Comparison of ENCODE assay signal across 11 mouse cellular contexts in the genomic region with DNA sequence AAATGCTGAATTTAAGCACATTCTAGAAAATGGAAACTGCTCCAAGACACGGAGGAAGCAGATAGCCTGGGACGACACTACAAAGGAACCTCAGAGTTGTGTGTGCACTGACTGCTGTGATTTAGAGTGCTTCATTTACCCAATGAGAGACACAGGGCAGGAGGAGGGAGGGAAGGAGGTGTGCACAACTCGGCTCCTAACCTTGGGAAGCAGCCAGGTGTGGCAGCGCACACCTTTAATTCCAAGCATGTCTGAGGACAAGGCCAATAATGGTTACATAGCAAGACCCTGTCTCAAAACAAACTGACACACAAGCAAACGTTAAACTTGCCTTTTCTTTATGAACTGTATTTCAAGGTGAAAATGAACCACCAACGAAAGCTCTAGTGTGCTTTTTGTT. TPM values are rescaled to one million over a fixed set of nuclear protein-coding genes. Genes with fewer than 3 reads are reported as not detected.
DNase-seq lines count a peak whose midpoint lies in the region; ATAC-seq and TF ChIP-seq lines count a peak whose summit lies in the region.
"Had no signal": no experiment of that assay in that cellular context is flagged by ENCODE, and none has a peak within 500 bp of the region (broad histone marks: within the 10 kb centered on the region; RNA-seq: fewer than 3 reads in every experiment).

No protein-coding gene starts in this region.

- H3K4me1 ChIP-seq in erythroblast, embryonic 14.5 days (ENCODE audit: control insufficient read depth), result peaks cover 37% of the 10 kb centered on the region
- H3K4me1 ChIP-seq in liver, adult 2 months (ENCODE audit: control insufficient read depth, insufficient read depth, low read length), result peaks cover 11% of the 10 kb centered on the region
- H3K4me1 ChIP-seq in brown adipose tissue, adult 24 weeks (ENCODE audit: control insufficient read depth, insufficient read depth, insufficient read length, low read length), result peaks cover 7% of the 10 kb centered on the region
- H3K4me1 ChIP-seq in liver, embryonic 12.5 days, result peaks cover 26% of the 10 kb centered on the region

- H3K4me3 ChIP-seq in erythroblast, embryonic 14.5 days (replicated peaks), result peak overlapping the region; percentile 43
- no peak overlapping the region for H3K4me3 ChIP-seq in liver, adult 2 months (ENCODE audit: insufficient read depth, low read depth, low read length)
- H3K4me3 ChIP-seq in brown adipose tissue, adult 24 weeks (ENCODE audit: insufficient read depth, low read depth, low read length), result peak overlapping the region; percentile 25; the same call in 1 of the 2 replicates
- peak overlapping the region; percentile 18; the same call in 1 of the 2 replicates for H3K4me3 ChIP-seq in liver, embryonic 12.5 days

- 41% methylated on average over 6 of the region's 6 CpGs for WGBS in liver, adult 2 months
- WGBS in liver, embryonic 12.5 days (ENCODE audit: insufficient replicate concordance), result 72% methylated on average over 6 of the region's 6 CpGs

- peak; percentile 11 for DNase-seq in liver, adult 2 months (ENCODE audit: extremely low read depth, low read depth, low spot score)
- no peak for DNase-seq in liver
- DNase-seq in retina, postnatal 1 day, result no peak
- DNase-seq in left cerebral cortex, adult 9 months (ENCODE audit: low spot score in 2 of 2), result no peak
- DNase-seq: left cerebral cortex, postnatal 4 days; right cerebral cortex, postnatal 14 days had no signal

- peak overlapping the region; percentile 81 for H3K4me2 ChIP-seq in liver, embryonic 12.5 days

- no peaks in the 10 kb centered on the region for H3K27me3 ChIP-seq in erythroblast, embryonic 14.5 days (ENCODE audit: control insufficient read depth)
- H3K27me3 ChIP-seq in liver, adult 2 months (ENCODE audit: control insufficient read depth, insufficient read depth, low read length), result no peaks in the 10 kb centered on the region
- H3K27me3 ChIP-seq in liver, embryonic 12.5 days (replicated peaks), result no peaks in the 10 kb centered on the region
- H3K27me3 ChIP-seq: neural tube, embryonic 12.5 days had no signal

- H3K79me2 ChIP-seq in liver, adult 2 months (ENCODE audit: control insufficient read depth, insufficient read depth, low read length), result peaks cover 17% of the 10 kb centered on the region; the same call in 1 of the 2 replicates

- no peak for TF ChIP-seq POLR2A in liver, adult 2 months (IDR thresholded peaks at IDR 0.05; ENCODE audit: extremely low read depth, insufficient read depth, low read length)

- peaks cover 39% of the 10 kb centered on the region for H3K36me3 ChIP-seq in erythroblast, embryonic 14.5 days (ENCODE audit: control insufficient read depth)
- peaks cover 2% of the 10 kb centered on the region for H3K36me3 ChIP-seq in liver, adult 2 months (ENCODE audit: control insufficient read depth, insufficient read depth, low read length)
- H3K36me3 ChIP-seq in liver, embryonic 12.5 days, result peaks cover 19% of the 10 kb centered on the region

- TF ChIP-seq CTCF in liver, adult 2 months (IDR thresholded peaks at IDR 0.05; ENCODE audit: low read depth, low read length), result no peak

- no peak overlapping the region for H3K27ac ChIP-seq in liver, adult 2 months (replicated peaks; ENCODE audit: insufficient read depth, low read depth, low read length)
- no peak overlapping the region for H3K27ac ChIP-seq in brown adipose tissue, adult 24 weeks (replicated peaks; ENCODE audit: low read depth, low read length)
- no peak overlapping the region for H3K27ac ChIP-seq in liver, embryonic 12.5 days
- H3K27ac ChIP-seq: neural tube, embryonic 12.5 days had no signal

- no peak for ATAC-seq in erythroblast, adult 5-6 weeks (replicated peaks; ENCODE audit: low FRiP score, poor library complexity, severe bottlenecking)
- no peak for ATAC-seq in liver, embryonic 12.5 days

- no peak overlapping the region for H3K9ac ChIP-seq in liver, adult 2 months (ENCODE audit: low read depth, low read length)
- no peak overlapping the region for H3K9ac ChIP-seq in liver, embryonic 12.5 days

- H3K9me3 ChIP-seq in erythroblast, embryonic 14.5 days (ENCODE audit: control insufficient read depth, low read length), result no peaks in the 10 kb centered on the region
- no peaks in the 10 kb centered on the region for H3K9me3 ChIP-seq in liver, embryonic 12.5 days (replicated peaks)
- H3K9me3 ChIP-seq: neural tube, embryonic 12.5 days had no signal

RNA-seq across cellular contexts. Expression of a gene that starts 1.9 kb away (rescaled TPM):
- 0.34 TPM in 2 replicates for polyA plus RNA-seq in erythroblast, embryonic 14.5 days (2012)
- 34.9 and 56.7 TPM in 2 replicates for total RNA-seq in erythroblast, adult 5-6 weeks (2015; ENCODE audit: low replicate concordance)
- total RNA-seq in erythroblast, adult 5-6 weeks (2017; ENCODE audit: low replicate concordance), result 33.9 and 51.3 TPM in 2 replicates
- 13.8 and 18.2 TPM in 2 replicates for total RNA-seq in liver, adult 2 months (2014; rRNA removed)
- 2.9 and 3.1 TPM in 2 replicates for polyA plus RNA-seq in liver, adult 2 months (2012; rRNA removed)
- polyA plus RNA-seq in brown adipose tissue, adult 24 weeks (2012; ENCODE audit: insufficient read depth, insufficient read length, missing spikeins), result 20.5 and 24.0 TPM in 2 replicates
- 62.8 and 64.8 TPM in 2 replicates for polyA plus RNA-seq in liver, embryonic 12.5 days (2016; fragmentation: Nextera tagmentation; extraction: Ambion mirVana)

RNA-seq across cellular contexts. Expression of a gene that starts 2.0 kb away (rescaled TPM):
- 0.14 and 0.17 TPM in 2 replicates for polyA plus RNA-seq in erythroblast, embryonic 14.5 days (2012)
- total RNA-seq in erythroblast, adult 5-6 weeks (2015; ENCODE audit: low replicate concordance), result 3.1 and 9.2 TPM in 2 replicates
- 6.4 and 7.8 TPM in 2 replicates for total RNA-seq in erythroblast, adult 5-6 weeks (2017; ENCODE audit: low replicate concordance)
- total RNA-seq in liver, adult 2 months (2014; rRNA removed), result 6.0 and 6.9 TPM in 2 replicates
- polyA plus RNA-seq in liver, adult 2 months (2012; rRNA removed), result 1.9 and 2.0 TPM in 2 replicates
- 7.3 and 8.1 TPM in 2 replicates for polyA plus RNA-seq in brown adipose tissue, adult 24 weeks (2012; ENCODE audit: insufficient read depth, insufficient read length, missing spikeins)
- 17.8 and 18.3 TPM in 2 replicates for polyA plus RNA-seq in liver, embryonic 12.5 days (2016; fragmentation: Nextera tagmentation; extraction: Ambion mirVana)
